Mouse (Mus musculus) c-Kit-positive CD71-positive TER-119-negative erythroid progenitor cells, embryonic 14.5 days (primary cell): ENCODE measurements around the gene 1700057G04Rik.
A peak's percentile ranks its signal among the peaks of the same experiment; 100 is the strongest.

Experiments
- DNase-seq: peaks from one replicate; pipeline ENCODE4 v3.0.0-alpha.2; 2013; ENCODE audit warnings: low read depth

The 1700057G04Rik gene

DNA sequence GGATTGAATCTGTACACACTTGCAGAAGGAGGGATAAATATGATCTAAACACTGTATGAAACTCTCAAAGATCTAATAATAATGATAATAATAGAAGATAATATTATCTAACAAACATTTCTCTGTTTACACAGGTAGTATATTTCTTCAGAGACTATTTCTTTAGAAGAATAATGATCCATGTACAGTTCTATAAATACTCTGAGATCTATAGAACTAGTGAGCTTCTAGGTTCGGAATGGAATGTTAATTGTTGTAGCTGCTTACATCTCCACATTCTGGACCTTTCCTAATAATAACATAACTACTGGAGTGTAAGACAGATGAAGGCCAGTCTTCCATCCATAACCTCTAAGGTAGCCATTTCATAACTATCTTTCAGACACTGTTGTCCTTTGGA, at the start of gene 1700057G04Rik:
1700057G04Rik (plus strand) TSS at position 301 of the 400 bp plus-strand sequence.
- no peak for DNase-seq

- DNase-seq: no peak
Measured at GRCm38 (mm10) chr9:92260481-92261159, 48.6 kb upstream of the 1700057G04Rik start.

- no peak for DNase-seq
Measured at GRCm38 (mm10) chr9:92265719-92266118, 43.5 kb upstream of the 1700057G04Rik start.

GRCm38 (mm10) chr9:92266558-92267171, 42.5 kb upstream of the 1700057G04Rik start:
- no peak for DNase-seq

- no peak for DNase-seq
Measured at GRCm38 (mm10) chr9:92267732-92268131, 41.4 kb upstream of the 1700057G04Rik start.

GRCm38 (mm10) chr9:92269829-92270404, 39.3 kb upstream of the 1700057G04Rik start:
- no peak for DNase-seq

GRCm38 (mm10) chr9:92270927-92271326, 38.2 kb upstream of the 1700057G04Rik start:
- DNase-seq: no peak

DNA sequence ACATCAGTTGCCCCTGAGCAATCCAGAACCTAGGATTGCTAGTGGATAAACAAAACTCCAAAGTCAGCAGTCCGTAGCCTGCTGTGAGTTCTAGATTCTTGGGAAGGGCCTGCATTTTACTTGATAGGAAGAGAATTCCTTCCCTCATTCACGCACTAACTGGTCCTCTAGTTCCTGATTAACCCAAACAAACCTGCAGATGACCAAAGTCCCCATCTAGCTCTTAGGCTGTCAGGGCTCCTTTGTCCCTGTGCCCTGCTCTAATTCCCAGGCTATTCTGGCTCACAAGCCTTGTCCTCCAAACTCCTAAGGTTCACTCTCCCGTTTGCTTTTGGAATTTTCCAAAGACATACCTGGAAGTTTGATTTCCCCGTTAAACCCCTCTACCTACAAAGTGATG, 36.5 kb upstream of the 1700057G04Rik start:
- DNase-seq: no peak

GRCm38 (mm10) chr9:92273271-92273670, 35.9 kb upstream of the 1700057G04Rik start:
- DNase-seq: no peak

- no peak for DNase-seq
Measured at GRCm38 (mm10) chr9:92273956-92274762, 35.0 kb upstream of the 1700057G04Rik start.

DNA sequence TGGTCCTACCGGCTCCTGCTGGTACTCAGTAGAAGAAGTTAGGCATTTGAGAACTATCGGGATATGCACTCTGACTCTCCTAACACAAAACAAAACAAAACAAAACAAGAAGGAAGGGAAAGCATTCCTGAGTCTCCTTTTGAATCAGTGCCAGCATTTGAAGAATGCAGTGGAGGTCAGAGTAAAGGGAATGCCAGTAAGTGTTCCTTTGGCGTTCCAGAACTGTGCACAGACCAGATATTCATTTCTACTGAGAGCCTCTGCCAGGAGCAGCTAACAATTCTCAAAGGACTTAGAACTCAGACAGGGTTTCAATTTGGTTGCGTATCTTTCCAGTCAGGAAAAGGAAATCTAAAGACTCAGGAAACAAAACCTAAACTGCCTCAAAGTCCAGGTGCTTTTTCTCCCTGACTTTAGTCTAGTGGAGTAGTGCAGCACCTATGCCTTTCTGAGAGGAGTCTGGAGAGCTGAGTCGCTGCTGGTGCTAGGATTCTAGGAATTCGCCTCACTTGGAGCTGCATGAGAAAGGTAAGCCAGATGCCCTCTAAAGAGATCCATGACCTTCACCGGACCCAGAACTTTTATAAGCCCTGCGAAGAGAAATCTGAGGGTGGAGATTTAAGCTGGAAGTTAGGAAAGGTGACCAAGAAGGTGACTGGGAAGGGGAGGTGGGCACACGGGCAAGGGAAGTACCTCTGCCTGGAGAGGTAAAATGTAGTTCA, 33.5 kb upstream of the 1700057G04Rik start, which contains the start of gene Plscr2:
Plscr2 (plus strand) TSS at position 117 of the 722 bp plus-strand sequence.
- no peak for DNase-seq

DNA sequence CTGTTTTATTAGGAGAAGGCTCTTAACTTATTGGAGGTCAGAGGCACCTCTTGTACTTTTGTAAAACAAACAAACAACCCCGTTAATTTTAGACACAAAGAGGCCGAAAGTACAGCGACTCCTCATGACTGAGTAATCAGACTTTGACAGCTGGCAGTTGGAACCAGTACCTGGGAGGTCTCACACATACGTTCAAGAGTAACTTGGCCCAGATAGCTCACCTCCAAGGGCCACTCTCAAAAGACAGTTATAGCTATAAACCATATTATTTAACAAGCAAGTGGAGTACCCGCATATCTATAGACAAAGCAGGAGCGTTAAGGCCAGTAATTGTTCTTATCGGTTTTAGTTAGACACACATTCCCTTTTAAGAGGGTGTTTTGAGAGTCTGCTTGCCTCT, 32.8 kb upstream of the 1700057G04Rik start:
- no peak for DNase-seq

DNA sequence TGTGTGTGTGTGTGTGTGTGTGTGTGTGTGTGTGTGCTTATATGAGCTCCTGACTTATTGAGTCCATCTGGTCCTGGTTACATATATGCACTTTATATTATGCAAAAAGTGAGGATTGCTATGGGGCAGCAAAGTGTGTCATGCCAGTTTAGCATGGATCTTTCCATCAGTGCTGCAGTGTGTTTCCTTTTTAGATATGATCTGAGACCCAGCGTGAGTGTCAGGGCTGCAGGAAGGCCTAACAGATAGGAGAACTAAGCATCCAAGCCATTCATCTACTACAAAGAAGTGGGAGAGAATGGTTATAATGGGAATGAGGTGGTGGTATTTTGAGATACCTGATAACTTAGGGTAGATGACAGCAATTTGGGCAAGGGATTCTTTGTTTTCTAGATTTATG, 29.1 kb upstream of the 1700057G04Rik start:
- DNase-seq: no peak

DNA sequence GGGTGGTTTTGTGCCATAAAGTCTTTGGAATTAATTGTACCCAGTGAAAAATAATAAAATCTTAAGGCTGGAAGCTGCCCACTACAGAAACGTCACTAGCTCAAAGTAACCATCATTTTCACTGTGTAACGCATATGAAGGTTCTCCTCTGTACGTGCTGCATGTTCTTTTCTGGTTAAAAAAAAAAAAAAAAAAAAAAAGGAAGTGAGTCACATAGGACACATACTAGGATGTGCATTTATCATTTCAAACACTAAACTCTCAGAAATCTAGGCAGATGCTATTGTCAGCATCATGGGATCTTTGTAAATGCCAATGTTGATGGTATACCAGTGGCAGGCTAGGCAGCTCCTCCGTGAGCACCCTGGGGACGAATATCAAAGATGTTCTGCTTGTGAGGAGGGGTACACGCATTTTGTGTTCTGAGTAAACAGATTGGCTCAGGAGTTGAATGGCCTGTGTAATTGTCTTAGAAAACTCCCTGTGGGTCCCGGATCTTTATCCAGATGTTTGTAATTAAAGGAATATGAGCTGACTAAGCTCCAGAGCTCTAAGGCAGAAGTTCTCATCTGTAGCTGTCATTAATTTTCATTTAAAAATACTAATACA, 26.5 kb upstream of the 1700057G04Rik start:
- no peak for DNase-seq

GRCm38 (mm10) chr9:92289675-92290074, 19.5 kb upstream of the 1700057G04Rik start:
- DNase-seq: peak; percentile 34

DNA sequence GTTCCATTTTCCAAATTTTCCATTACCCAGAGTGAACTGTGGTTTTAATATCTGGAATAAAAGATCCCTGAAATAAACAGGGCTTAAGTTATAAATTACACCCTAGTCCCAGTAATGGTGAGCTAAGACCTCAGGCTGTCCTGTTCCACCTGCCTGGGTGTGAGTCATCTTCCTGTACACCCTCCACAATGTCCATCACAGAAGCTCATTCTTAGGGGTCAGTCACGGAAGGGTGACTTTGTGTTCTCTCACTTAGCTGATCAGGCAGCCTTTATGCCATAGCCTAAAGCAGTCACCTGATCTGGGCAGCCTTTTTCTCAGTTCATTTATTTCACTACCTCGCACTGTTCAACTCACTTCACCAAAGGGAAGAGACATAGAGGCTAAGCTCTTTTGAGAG, 17.0 kb upstream of the 1700057G04Rik start:
- DNase-seq: no peak

GRCm38 (mm10) chr9:92292922-92293321, 16.3 kb upstream of the 1700057G04Rik start:
- DNase-seq: no peak

- DNase-seq: no peak
Measured at GRCm38 (mm10) chr9:92293560-92294548, 15.3 kb upstream of the 1700057G04Rik start.

- no peak for DNase-seq
Measured at GRCm38 (mm10) chr9:92298288-92298687, 10.9 kb upstream of the 1700057G04Rik start.

- DNase-seq: no peak
Measured at GRCm38 (mm10) chr9:92301213-92301612, 8.0 kb upstream of the 1700057G04Rik start.
